Mouse (Mus musculus): Measurements from ENCODE around the gene Pax3. TPM values are rescaled to one million over a fixed set of nuclear protein-coding genes. Genes with fewer than 3 reads are reported as not detected.

The Pax3 gene
- total RNA-seq, 2 experiments from 2014 or later = not detected

DNA sequence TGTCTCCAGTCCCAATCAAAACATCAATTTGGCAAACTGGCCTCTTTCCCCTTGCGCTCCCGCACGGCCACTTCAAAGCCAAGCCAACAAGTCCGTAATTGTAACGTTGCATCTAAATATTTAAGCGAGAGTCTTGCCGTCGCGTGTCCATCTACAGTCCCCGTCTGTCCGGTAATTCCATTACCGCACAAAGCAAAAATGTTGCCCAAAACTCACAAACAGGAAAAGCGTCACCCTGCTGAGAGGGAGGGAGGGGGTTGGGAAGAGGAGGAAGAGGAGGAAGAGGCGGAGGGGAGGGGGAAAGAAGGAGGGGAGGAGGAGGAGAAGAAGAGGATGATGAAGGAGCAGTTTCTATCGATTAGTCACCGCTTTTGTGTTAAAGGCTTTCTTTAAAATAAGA is 7.9 kb downstream of the Pax3 start:
- intact Hi-C loops (cut with DNase I) = no loop called here
- DNase-seq (ENCODE audit: extremely low spot score in 1 of 2, low spot score in 2 of 2) = no peak

DNA sequence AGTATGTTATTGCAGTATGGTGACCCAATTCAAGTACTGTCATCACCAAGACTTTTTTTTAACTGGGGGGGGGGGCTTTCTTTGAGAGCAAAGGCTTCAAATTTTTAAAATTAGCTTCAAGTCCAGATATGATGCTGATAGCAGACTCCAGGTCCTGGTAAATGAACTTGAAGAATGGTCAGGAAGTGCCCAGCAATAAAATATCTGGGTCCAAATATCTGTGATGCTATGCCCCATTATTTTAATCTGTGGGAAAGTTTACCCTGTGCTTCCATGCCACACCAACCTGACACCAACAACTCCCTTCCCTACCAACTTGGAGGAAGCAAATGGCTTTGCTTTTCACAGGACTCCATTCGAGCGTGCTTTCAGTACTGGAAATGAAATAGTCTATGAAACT is 8.6 kb downstream of the Pax3 start:
- intact Hi-C loops (cut with DNase I) = no loop called here
- DNase-seq (ENCODE audit: extremely low spot score in 1 of 2, low spot score in 2 of 2) = no peak

DNA sequence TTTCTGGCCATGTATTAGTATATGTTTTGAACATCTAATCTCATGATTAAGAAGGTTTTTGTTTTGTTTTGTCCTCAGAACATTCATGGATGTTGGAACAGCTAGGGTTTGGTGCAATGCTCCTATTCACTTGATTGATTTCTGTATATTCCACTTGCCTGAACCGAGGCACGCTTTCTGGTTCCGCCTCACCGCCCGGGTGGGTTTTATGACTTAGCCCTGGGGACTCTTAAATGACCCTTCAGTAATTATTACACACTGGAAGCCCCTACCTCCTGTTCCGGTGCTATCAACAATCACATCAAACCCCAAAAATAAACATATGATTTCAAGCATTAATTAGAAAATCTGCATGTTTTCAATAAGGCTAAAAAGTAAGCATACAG is 9.2 kb downstream of the Pax3 start:
- DNase-seq (ENCODE audit: extremely low spot score in 1 of 2, low spot score in 2 of 2) = no peak
- intact Hi-C loops (cut with DNase I) = no loop called here

DNA sequence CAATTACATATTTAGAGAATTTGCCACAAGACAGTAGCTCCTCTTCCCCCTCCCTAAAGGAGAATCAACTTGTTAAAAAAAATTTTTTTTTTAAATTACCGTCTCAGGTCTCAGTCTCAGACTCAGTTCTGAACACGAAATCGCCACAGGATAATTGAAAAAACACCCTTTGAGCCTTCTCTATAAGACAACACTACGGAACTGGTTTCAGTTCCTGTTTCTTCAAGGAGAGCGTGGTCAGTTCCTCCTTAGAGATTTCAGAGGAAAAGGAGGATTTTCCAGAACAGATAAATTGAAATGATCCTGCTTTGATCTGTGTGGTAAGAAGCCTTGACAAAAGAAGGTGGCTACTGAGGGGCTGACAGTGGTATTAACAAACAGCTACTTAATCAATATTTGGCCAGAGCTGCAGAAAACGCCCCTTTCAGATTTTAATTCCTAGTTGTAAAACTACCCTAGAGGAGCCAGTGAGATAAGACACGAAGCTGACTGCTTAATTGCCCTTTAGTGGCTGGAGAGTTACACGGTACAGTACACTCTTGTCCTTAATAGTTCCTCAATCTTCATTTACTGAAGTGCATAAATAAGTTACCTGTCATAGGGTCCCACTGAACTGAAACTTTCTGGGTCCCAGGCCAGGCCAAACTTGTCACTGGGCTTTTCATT is 9.7 kb downstream of the Pax3 start:
- intact Hi-C loops (cut with DNase I) = no loop called here
- DNase-seq (ENCODE audit: extremely low spot score in 1 of 2, low spot score in 2 of 2) = no peak

DNA sequence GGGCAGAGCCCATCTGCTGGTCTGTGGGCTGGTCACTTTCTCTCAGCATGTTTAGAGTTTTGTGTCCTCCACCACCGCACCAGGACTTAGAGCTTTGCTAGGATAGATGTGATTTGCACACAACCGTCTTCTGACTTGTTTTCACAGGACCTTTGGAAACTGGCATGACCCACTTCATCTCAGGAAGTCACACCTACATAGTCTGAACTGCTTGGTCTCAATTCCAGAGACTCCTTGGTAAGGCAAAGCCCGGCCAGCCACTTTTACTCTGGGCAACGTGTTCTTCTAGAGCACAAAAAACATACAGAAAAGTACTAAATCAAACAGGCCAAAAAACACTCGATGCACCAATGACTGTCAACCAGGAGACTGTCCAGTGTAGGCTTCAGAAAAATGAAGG is 14.0 kb downstream of the Pax3 start:
- intact Hi-C loops (cut with DNase I) = no loop called here

DNA sequence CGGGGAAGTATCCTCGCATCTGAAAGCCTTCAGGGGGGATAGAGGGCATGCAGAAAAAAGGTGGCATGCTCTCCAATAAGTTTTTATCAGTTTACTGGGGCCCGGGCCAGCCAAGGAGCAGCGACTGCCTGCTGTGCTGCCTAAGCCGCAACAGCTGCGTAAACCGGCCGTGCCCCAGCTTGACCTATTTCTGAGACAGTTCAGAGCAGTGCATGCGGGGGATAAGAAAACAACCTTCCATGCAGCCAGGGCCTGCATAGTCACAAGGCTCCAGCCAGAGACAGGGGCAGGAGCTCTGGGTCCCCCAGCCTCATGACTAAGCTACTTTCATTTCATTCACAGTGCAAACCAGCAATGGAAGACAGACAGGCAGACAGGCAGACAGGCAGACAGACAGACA is 15.1 kb downstream of the Pax3 start:
- intact Hi-C loops (cut with DNase I) = no loop called here
- no peak for DNase-seq (ENCODE audit: extremely low spot score in 1 of 2, low spot score in 2 of 2)

More for the DNA sequence above, 14.0 kb downstream of the Pax3 start:
- DNase-seq (ENCODE audit: extremely low spot score in 1 of 2, low spot score in 2 of 2) = no peak

DNA sequence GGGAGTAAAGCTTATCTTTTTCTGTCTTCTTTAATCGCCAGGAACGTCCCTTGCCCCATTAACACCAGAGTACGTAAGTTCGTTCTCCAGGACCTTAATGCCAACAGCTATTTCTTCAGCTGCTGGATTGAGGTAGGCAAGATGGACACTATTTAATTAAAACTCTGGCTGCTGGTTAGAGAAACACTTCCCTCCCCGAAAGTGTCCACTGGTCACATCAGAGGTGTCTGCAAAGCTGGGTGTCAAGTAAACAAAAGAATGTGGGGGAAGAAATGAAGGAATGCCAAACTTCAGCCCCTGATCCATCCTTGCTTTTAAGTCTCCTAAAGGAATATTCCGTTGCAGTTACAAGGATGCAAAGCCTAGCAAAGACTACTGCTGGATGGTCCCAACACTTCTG is 24.6 kb downstream of the Pax3 start:
- no peak for DNase-seq (ENCODE audit: extremely low spot score in 1 of 2, low spot score in 2 of 2)
- intact Hi-C loops (cut with DNase I) = no loop called here

DNA sequence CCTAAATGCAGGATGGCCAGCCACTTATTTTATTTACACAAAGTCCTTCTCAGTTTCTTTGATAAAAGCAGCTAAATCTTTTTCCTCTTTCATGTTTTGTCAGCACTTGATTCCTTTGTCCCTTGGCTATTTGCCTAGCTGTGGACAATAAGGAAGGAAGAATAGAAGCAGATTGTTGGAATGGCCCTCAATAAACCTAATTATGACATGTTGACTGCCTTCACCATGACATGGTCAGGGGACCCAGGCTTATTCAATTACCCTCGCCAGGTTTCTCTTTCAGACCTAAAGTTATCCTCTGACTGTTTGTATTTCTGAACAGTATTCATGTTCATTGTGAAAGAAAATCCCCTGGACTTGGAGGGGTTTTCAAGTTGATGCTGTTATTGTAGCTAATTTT is 25.3 kb downstream of the Pax3 start:
- intact Hi-C loops (cut with DNase I) = no loop called here
- DNase-seq (ENCODE audit: extremely low spot score in 1 of 2, low spot score in 2 of 2) = no peak

DNA sequence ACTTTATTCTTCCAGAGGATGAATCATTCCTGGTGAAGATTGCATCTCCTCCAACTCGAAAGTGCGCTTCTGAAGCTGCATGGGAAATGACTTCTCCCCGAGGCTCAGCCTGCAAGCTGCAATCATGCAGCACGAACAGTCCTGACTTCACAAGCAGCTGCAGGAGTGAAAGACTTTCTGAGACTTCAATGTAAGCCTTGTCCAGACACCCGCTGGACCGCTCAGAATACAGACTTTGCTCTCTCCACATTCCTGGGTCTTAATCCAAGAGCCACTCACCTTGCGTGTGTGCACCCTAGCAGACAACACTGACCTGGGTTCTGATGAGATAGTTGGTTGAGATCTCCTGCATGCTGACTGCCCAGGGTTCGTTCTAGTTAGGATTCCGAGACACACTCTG is 26.2 kb downstream of the Pax3 start:
- DNase-seq (ENCODE audit: extremely low spot score in 1 of 2, low spot score in 2 of 2) = no peak
- intact Hi-C loops (cut with DNase I) = no loop called here

DNA sequence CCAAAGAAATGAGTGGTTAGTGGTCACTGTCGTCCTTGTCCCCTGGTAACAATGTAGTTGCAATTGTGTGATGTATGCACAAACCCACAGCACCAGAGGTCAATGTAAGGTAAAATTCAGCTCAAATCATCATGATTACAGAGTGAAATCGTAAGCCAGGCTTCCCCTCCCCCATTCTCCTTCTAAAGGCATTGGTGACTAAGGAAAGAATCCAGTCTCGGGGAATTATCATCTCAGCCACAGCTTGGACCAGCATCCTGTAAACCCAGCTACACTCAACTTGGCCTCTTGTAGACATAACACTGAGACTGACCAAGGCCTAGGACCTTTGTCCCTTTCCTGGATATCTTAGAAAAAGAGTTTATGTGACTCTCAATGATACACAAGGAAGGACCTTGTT is 28.1 kb downstream of the Pax3 start:
- intact Hi-C loops (cut with DNase I) = loop anchor here (10.0 kb wide), 1 partner anchor 194 kb away; no protein-coding TSS in a partner anchor
- DNase-seq (ENCODE audit: extremely low spot score in 1 of 2, low spot score in 2 of 2) = no peak

DNA sequence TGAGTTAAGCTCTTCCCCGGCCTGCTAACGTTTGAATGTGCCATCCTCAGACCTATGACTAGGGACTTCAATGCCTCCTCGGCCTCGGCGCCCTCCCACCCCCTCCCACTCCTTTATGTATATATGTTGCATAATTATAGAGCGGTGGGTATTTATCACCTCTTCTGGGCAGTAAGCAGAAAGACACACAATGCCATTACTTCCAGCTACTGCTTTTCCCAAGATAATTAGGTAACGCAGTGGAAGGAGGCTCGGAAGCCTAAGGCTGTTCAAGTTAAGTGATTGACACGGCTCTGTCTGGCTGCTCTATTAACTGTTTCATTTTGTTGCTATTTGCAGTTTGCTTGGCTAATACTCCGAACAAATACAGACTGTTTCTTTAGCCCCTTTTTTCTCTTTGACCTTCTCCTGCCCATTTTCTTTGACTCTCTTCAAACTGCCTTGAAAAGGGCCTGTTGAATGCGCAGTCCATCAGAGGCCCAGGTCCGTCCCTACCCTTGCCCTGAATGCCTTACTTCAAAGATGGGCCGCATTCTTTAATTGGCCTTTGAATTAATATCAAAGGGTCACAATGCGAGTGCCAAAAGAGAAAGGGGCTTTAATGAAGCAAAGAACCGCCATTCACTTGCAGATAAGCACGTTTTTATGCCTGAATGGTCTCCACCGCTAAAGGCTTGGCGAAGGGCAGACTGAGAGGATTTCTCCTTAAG is 29.2 kb downstream of the Pax3 start:
- no peak for DNase-seq (ENCODE audit: extremely low spot score in 1 of 2, low spot score in 2 of 2)
- intact Hi-C loops (cut with DNase I) = loop anchor here (10.0 kb wide), 1 partner anchor 193 kb away; no protein-coding TSS in a partner anchor

DNA sequence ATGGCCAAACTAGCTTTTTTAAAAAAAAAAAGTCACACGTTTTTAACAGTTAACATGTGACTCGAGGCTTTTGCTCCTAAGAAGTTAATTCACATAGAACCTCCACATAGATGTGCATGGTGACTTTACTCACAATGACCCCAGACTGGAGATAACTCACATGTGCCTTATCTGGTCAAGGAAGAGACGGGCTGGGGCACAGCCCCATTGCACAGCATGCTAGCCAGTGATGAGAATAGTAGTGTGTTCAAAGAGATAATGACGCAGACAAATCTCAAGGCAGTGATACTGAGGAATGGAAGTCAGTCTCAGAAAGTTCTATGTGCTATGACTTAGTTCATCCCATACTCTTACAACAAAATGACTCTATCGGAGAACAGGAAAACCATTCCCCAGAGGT is 35.2 kb downstream of the Pax3 start:
- intact Hi-C loops (cut with DNase I) = loop anchor here (10.0 kb wide), 1 partner anchor 187 kb away; no protein-coding TSS in a partner anchor

DNA sequence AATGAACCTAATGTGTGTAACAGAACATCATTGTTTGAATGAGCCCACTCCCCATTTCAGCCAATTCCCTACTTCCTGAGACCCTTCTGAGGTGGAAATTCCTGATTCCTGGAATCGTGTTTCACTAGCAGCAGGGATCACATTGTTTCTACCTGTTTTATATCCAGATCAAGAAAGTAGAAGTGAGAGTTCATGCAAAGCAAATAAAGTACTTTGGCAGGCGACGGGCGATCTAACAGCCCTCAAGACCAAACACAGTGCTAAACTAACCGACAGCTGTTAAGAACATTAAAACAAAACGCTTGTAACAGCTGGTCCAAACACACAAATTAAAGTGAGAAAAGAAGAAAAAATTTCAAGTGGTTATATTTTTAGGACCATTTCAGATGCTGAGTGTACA is 39.0 kb downstream of the Pax3 start:
- no peak for DNase-seq (ENCODE audit: extremely low spot score in 1 of 2, low spot score in 2 of 2)

More for the DNA sequence above, 35.2 kb downstream of the Pax3 start:
- no peak for DNase-seq (ENCODE audit: extremely low spot score in 1 of 2, low spot score in 2 of 2)

DNA sequence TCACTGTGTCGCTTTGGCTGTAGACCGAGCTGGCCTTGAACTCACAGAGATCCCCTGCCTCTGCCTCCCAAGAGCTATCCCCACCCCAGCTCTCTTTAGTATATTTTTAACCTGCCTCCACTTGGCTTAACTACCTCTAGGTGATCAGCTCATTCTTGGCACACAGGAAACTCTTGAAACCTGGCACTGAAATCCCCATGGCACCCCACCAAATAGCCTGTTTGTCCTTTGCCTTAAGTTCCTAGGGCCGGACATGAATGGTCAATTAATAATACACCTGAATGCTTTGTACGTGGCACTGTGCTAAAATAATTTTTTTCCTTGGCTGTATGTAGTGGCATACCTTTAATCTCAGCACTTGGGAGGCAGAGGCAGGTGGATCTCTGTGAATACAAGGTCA is 41.1 kb downstream of the Pax3 start:
- DNase-seq (ENCODE audit: extremely low spot score in 1 of 2, low spot score in 2 of 2) = no peak
- intact Hi-C loops (cut with DNase I) = no loop called here

More for the DNA sequence above, 39.0 kb downstream of the Pax3 start:
- intact Hi-C loops (cut with DNase I) = no loop called here

DNA sequence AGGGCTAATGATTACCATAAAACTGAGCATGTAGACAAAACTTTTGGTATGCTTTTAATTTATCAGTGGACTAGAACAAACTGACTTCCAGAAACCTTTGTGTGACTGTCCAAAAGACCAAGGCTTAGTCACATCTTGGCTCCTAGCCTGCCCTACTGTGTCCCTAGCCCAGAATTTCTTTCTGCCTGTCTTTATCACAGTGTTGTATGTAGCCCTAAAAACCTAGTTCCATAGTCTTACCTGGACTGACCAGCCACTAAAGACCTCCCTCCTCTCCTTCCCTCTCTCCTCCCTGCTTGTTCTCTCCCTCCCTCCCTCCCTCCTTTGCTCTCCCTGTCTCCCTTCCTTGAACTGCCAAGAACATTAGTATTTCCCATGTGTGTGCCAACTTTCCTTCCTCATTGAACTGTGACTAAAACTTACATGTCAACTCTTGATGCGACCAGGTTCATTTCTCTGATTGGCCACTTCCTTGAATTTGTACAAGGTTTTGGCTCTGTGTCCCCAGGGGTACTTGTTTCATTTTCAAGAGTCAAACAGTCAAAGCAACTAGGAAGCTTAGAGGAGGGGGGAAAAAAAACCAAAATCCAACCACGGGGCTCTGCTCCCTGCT is 48.8 kb downstream of the Pax3 start:
- no peak for DNase-seq (ENCODE audit: extremely low spot score in 1 of 2, low spot score in 2 of 2)
- intact Hi-C loops (cut with DNase I) = no loop called here

DNA sequence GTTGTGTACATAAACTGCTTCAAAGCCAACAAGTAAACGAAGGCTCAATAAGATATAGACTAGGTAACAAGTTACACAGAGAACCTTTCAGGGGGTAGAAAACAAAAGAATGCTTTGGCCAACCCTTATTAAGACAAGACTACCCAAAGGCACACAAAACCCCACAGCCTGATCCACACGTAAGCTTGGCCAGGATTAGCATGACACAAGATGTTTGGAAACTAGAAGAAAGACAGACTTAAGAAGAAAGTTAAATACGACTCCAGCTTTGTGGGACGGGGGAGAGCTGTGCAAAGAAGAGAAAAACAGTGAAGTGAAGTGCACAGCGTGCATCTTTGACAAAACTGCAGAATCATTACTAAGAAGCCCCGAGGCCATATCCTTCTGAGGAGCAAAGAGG is 53.5 kb downstream of the Pax3 start:
- intact Hi-C loops (cut with DNase I) = loop anchor here (5.0 kb wide), 2 partner anchors 49 to 69 kb away; no protein-coding TSS in a partner anchor
- no peak for DNase-seq (ENCODE audit: extremely low spot score in 1 of 2, low spot score in 2 of 2)

DNA sequence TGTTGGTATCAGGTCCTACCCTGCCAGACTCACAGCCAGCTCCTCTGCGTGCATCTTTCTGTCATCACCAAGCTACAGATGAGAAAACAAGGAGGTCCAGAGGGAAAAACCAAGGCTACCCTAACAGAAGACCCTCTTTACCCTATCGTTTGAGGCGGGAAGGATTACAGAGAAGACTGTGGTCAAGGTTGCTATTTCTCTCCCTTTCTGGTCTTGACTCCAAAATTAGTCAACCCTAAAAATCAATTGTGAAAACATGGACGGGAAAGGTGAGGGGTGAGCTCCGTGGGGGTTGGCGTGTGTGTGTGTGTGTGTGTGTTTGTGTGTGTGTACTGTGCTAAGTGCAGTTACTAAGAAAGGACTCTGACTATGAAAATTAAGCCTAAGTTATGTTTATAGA is 54.0 kb downstream of the Pax3 start:
- no peak for DNase-seq (ENCODE audit: extremely low spot score in 1 of 2, low spot score in 2 of 2)
- intact Hi-C loops (cut with DNase I) = loop anchor here (5.0 kb wide), 2 partner anchors 49 to 69 kb away; no protein-coding TSS in a partner anchor

DNA sequence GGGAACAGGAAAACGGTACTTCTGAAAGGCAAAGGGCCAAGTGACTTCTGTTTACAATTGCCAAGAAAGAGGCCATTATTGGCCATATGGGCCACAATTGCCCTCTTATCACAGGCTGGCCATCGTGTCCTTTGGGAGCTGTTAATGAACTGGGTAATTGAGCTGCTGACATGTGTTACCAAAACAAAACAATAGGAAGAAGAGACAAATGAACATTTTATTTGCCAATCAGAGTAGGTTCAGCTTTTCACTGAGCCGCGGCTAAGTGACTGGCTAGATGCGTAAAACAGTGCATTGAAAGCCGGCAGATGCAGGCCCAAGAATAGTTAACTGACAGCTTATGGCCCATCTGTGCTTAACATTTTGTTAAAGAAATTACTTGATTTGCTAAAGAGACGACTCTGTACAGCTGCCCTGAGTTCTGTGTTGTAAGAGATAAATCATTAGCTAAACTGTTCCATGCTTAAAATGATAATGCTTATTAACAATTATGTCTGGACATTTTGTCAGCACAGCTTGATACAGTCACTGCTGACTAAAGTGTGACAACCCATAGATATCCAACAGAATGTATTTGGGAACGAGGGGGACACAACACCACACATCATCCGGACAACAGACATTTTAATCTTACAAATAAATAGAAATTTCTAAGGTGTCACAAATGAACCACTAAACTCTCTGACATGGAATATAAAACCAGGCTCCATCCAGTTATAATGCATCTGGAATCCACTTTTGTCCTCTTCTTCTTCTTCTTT is 55.0 kb downstream of the Pax3 start:
- DNase-seq (ENCODE audit: extremely low spot score in 1 of 2, low spot score in 2 of 2) = no peak
- intact Hi-C loops (cut with DNase I) = loop anchor here (5.0 kb wide), 2 partner anchors 50 to 70 kb away; no protein-coding TSS in a partner anchor

DNA sequence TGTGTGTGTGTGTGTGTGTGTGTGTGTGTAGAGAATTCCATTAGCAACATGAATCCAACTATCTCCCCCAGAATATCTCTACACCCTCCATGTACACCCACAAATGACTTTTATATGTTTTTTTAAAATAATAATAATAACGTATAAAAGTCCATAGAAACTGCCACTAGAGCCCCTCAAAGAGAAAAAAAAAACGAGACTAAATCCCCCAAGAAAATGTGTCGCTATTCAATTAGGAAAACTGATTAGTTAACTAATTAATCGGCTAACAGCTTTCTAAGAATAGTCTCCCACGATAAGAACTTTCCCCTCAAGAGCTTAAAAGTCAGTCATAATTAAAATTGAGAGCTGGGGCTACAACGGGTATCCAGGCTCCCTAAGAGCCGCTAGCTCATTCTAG is 55.6 kb downstream of the Pax3 start:
- intact Hi-C loops (cut with DNase I) = loop anchor here (5.0 kb wide), 2 partner anchors 51 to 71 kb away; no protein-coding TSS in a partner anchor
- DNase-seq (ENCODE audit: extremely low spot score in 1 of 2, low spot score in 2 of 2) = no peak
